Mouse (Mus musculus) MEL (cell line): ENCODE data around the gene Mcm6.

ENCODE experiments used
- CHD2 ChIP-seq: IDR thresholded peaks from 2 replicates; pipeline ENCODE4 v1.6.1; 2011; ENCODE audit warnings: low read length, improper control_type of control experiment
- CTCF ChIP-seq, 3 experiments: IDR thresholded peaks in 2 of 3; conservative IDR thresholded peaks in 1 of 3; 2 replicates each; pipeline ENCODE4 v1.5.1; 2011 to 2012; ENCODE audit warnings: low read length in 3 of 3, low read depth in 2 of 3, mild to moderate bottlenecking in 2 of 3, improper control_type of control experiment in 1 of 3, inconsistent platforms in 1 of 3, mixed read lengths in 1 of 3, moderate library complexity in 1 of 3; ENCODE audit not compliant: control insufficient read depth in 1 of 3, insufficient read depth in 1 of 3, poor library complexity in 1 of 3, severe bottlenecking in 1 of 3
- ETS1 ChIP-seq: IDR thresholded peaks from 2 replicates; pipeline ENCODE4 v1.6.1; 2012; ENCODE audit warnings: low read depth, mild to moderate bottlenecking, inconsistent platforms, low read length, improper control_type of control experiment, moderate library complexity
- POLR2A ChIP-seq, 2 experiments: IDR thresholded peaks; 2 replicates each; pipeline ENCODE4 v1.6.1; 2011 to 2012; ENCODE audit warnings: low read length in 2 of 2, mild to moderate bottlenecking in 2 of 2, control low read depth in 1 of 2, improper control_type of control experiment in 1 of 2, low read depth in 1 of 2, moderate library complexity in 1 of 2; ENCODE audit not compliant: control insufficient read depth in 1 of 2, insufficient read depth in 1 of 2, poor library complexity in 1 of 2
- RCOR1 ChIP-seq: IDR thresholded peaks from 2 replicates; pipeline ENCODE4 v1.6.1; 2012; ENCODE audit warnings: low read depth, mild to moderate bottlenecking, inconsistent platforms, low read length, improper control_type of control experiment

- TF ChIP-seq CTCF (IDR thresholded peaks at IDR 0.05 in 2 of 3, conservative IDR thresholded peaks at IDR 0.05 in 1 of 3; ENCODE audit: control insufficient read depth in 1 of 3, insufficient read depth in 1 of 3, low read depth in 2 of 3, low read length in 3 of 3, poor library complexity in 1 of 3, severe bottlenecking in 1 of 3): peak; percentile 31 to 45 (median 40); a peak in 4 of 6 replicates
- no peak for TF ChIP-seq ETS1
- no peak for TF ChIP-seq CHD2
- TF ChIP-seq RCOR1: no peak
- TF ChIP-seq POLR2A (IDR thresholded peaks at IDR 0.05; ENCODE audit: control insufficient read depth in 1 of 2, insufficient read depth in 1 of 2, low read depth in 1 of 2, low read length in 2 of 2, poor library complexity in 1 of 2): no peak
Observed at GRCm38 (mm10) chr1:128309043-128309442, 50.4 kb downstream of the Mcm6 start.
